Mouse (Mus musculus) bone marrow, adult 2 months (tissue): ENCODE measurements around the gene Cdh8. TPM values are rescaled to one million over a fixed set of nuclear protein-coding genes. Genes with fewer than 3 reads are reported as not detected.
"Not testable (repeated sequence)": the region's sequence is repeated elsewhere in the genome, so short reads cannot be mapped to it uniquely, and the experiment has no call there.

ENCODE experiments used
- H3K27ac ChIP-seq: fragments of 200-500 bp; 2 replicates; pipeline ENCODE4 v1.5.1; 2012; ENCODE audit warnings: low read depth, mild to moderate bottlenecking, control low read depth, inconsistent platforms, low read length; ENCODE audit not compliant: control insufficient read depth, poor library complexity, insufficient read depth
- H3K4me1 ChIP-seq: fragments of 200-500 bp; 2 replicates; pipeline ENCODE4 v1.6.1; 2011; ENCODE audit warnings: low read length; ENCODE audit not compliant: control insufficient read depth, insufficient read depth
- H3K4me3 ChIP-seq: fragments of 200-500 bp; replicated peaks from 2 replicates; pipeline ENCODE3; 2011; ENCODE audit warnings: mild to moderate bottlenecking, low read depth, low read length, control low read depth; ENCODE audit not compliant: control insufficient read depth
- CTCF ChIP-seq: fragments of 200-500 bp; IDR thresholded peaks from 2 replicates; pipeline ENCODE4 v1.5.1; 2011; ENCODE audit warnings: low read length, control low read depth; ENCODE audit not compliant: control insufficient read depth, insufficient read depth
- POLR2A ChIP-seq: fragments of 200-500 bp; IDR thresholded peaks from 2 replicates; pipeline ENCODE4 v1.6.1; 2011; ENCODE audit warnings: low read depth, mild to moderate bottlenecking, control low read depth, low read length, borderline replicate concordance; ENCODE audit not compliant: control insufficient read depth
- WGBS: fragments of 180-500 bp; shearing (Covaris S2); methylation state at CpG from one replicate; pipeline ENCODE4 v1.1.7; 2018; 5-methylcytosine and 5-hydroxymethylcytosine counted together
- polyA plus RNA-seq: library from polyadenylated mRNA; stranded (reverse); fragments of >200 nt; gene quantifications from 2 replicates; pipeline ENCODE4 v1.2.4, GENCODE M21; 2011; ENCODE audit warnings: low replicate concordance; ENCODE audit not compliant: missing spikeins, insufficient read depth, insufficient read length

Gene Cdh8
- polyA plus RNA-seq, 1 experiment, result not detected

GRCm38 (mm10) chr8:99205194-99205593 is 211.1 kb downstream of the Cdh8 start:
- H3K4me3 ChIP-seq, result no peak overlapping the region
- no peak for TF ChIP-seq CTCF
- no peak for TF ChIP-seq POLR2A
- no peak overlapping the region for H3K27ac ChIP-seq
- 75% methylated on average over 7 of the region's 7 CpGs for WGBS
- no peaks in the 10 kb centered on the region for H3K4me1 ChIP-seq

- H3K4me1 ChIP-seq, result no peaks in the 10 kb centered on the region
- H3K27ac ChIP-seq, result no peak overlapping the region
- no peak overlapping the region for H3K4me3 ChIP-seq
- TF ChIP-seq POLR2A (no peak), CTCF (no peak)
- WGBS, result 64% methylated on average over 2 of the region's 2 CpGs
These were observed 225.6 kb downstream of the Cdh8 start for GRCm38 (mm10) chr8:99190643-99191042.

- no peak overlapping the region for H3K4me3 ChIP-seq
- H3K27ac ChIP-seq, result no peak overlapping the region
- WGBS, result 88% methylated on average over 5 of the region's 5 CpGs
- no peaks in the 10 kb centered on the region for H3K4me1 ChIP-seq
- no peak for TF ChIP-seq CTCF
- no peak for TF ChIP-seq POLR2A
These were observed 229.4 kb downstream of the Cdh8 start for GRCm38 (mm10) chr8:99186879-99187278.

- no peaks in the 10 kb centered on the region for H3K4me1 ChIP-seq
- TF ChIP-seq POLR2A (no peak), CTCF (no peak)
- H3K4me3 ChIP-seq, result no peak overlapping the region
- no peak overlapping the region for H3K27ac ChIP-seq
These were observed 232.1 kb downstream of the Cdh8 start for GRCm38 (mm10) chr8:99184186-99184585.

GRCm38 (mm10) chr8:99166966-99167365 is 249.3 kb downstream of the Cdh8 start:
- H3K4me1 ChIP-seq, result no peaks in the 10 kb centered on the region
- H3K27ac ChIP-seq, result no peak overlapping the region
- 67% methylated on average over 3 of the region's 3 CpGs for WGBS
- TF ChIP-seq POLR2A (no peak), CTCF (no peak)
- H3K4me3 ChIP-seq, result no peak overlapping the region

- WGBS, result 71% methylated on average over 4 of the region's 4 CpGs
- TF ChIP-seq CTCF (no peak), POLR2A (no peak)
- Histone ChIP-seq H3K4me3 (no peak overlapping the region), H3K4me1 (no peaks in the 10 kb centered on the region), H3K27ac (no peak overlapping the region)
These were observed 254.6 kb downstream of the Cdh8 start for GRCm38 (mm10) chr8:99161633-99162032.

- no peaks in the 10 kb centered on the region for H3K4me1 ChIP-seq
- 74% methylated on average over 6 of the region's 6 CpGs for WGBS
- H3K27ac ChIP-seq, result no peak overlapping the region
- no peak for TF ChIP-seq POLR2A
- TF ChIP-seq CTCF, result no peak
- no peak overlapping the region for H3K4me3 ChIP-seq
These were observed 270.8 kb downstream of the Cdh8 start for GRCm38 (mm10) chr8:99145436-99145835.

- not testable (repeated sequence) for H3K27ac ChIP-seq, H3K4me1 ChIP-seq, H3K4me3 ChIP-seq
- 37% methylated on average over 1 of the region's 1 CpGs for WGBS
These were observed 271.5 kb downstream of the Cdh8 start for GRCm38 (mm10) chr8:99144761-99145160.

GRCm38 (mm10) chr8:99098453-99098852 is 317.8 kb downstream of the Cdh8 start:
- Histone ChIP-seq H3K27ac (no peak overlapping the region), H3K4me3 (no peak overlapping the region), H3K4me1 (no peaks in the 10 kb centered on the region)
- TF ChIP-seq POLR2A (no peak), CTCF (no peak)
- 34% methylated on average over 2 of the region's 2 CpGs for WGBS
